Mouse (Mus musculus) embryonic facial prominence, embryonic 12.5 days (tissue): ENCODE data around the gene Ptprf. TPM values are rescaled to one million over a fixed set of nuclear protein-coding genes. Genes with fewer than 3 reads are reported as not detected.

Experiments used
- ATAC-seq: fragments of 200-750 bp; cut with Nextera tagmentation; 2 replicates; pipeline ENCODE4 v1.8.0; 2017; ENCODE audit not compliant: insufficient number of reproducible peaks, insufficient read depth, low FRiP score, low TSS enrichment
- H3K27ac ChIP-seq: fragments of 300-500 bp; sonication (generic); 2 replicates; pipeline ENCODE4 v1.5.1; 2016; ENCODE audit warnings: mild to moderate bottlenecking
- H3K27me3 ChIP-seq: fragments of 300-500 bp; sonication (generic); 2 replicates; pipeline ENCODE4 v1.6.1; 2016; ENCODE audit warnings: mild to moderate bottlenecking, moderate library complexity
- H3K36me3 ChIP-seq: fragments of 300-500 bp; sonication (generic); 2 replicates; pipeline ENCODE4 v1.6.1; 2016; ENCODE audit warnings: mild to moderate bottlenecking
- H3K4me1 ChIP-seq: fragments of 300-500 bp; sonication (generic); 2 replicates; pipeline ENCODE4 v1.6.1; 2016
- H3K4me2 ChIP-seq: fragments of 300-500 bp; sonication (generic); replicated peaks from 2 replicates; pipeline ENCODE4 v1.6.1; 2016; ENCODE audit warnings: mild to moderate bottlenecking, moderate library complexity
- H3K4me3 ChIP-seq: fragments of 300-500 bp; sonication (generic); 2 replicates; pipeline ENCODE4 v1.5.1; 2016; ENCODE audit warnings: mild to moderate bottlenecking
- H3K9ac ChIP-seq: fragments of 300-500 bp; sonication (generic); 2 replicates; pipeline ENCODE4 v1.6.1; 2016; ENCODE audit warnings: mild to moderate bottlenecking, moderate library complexity
- H3K9me3 ChIP-seq: fragments of 300-500 bp; sonication (generic); 2 replicates; pipeline ENCODE4 v1.6.1; 2016; ENCODE audit warnings: mild to moderate bottlenecking, moderate library complexity
- WGBS: fragments of 180-500 bp; shearing (Covaris S2); methylation state at CpG from one replicate; pipeline ENCODE4 v1.1.7; 2016; 5-methylcytosine and 5-hydroxymethylcytosine counted together
- polyA plus RNA-seq: library from polyadenylated mRNA; unstranded; fragments of >200 nt; fragmentation: Nextera tagmentation; extraction: Ambion mirVana; gene quantifications from 2 replicates; pipeline ENCODE4 v1.2.1, GENCODE M21; 2016

Ptprf gene
- 90.7 and 98.6 TPM in 2 replicates for polyA plus RNA-seq

DNA sequence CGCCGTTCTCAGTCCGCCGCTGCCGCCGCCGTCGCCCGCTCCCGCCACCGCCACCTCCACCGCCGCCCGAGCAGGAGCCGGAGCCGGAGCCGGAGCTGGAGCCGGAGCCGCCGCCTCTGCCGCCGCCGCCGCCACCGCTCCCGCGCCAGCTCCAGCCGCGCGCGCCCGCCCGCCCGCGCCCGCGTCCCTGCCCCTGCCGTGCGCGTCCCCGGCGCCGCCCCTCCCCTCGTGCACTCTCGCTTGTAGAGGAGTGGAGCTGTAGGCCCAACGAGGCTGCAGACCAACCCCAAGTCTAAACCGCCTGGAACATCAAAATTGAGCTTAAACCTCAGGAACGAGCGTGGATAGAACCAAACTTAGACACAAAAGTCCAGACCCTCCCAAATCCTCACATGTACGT is at the start of gene Ptprf:
Gene Ptprf, minus strand, starts transcription at position 175 of the 400 bp plus-strand sequence.
- peak within 1 kb of the TSS; percentile 95 for H3K27ac ChIP-seq
- peak within 1 kb of the TSS; percentile 94 for H3K4me3 ChIP-seq
- 5% methylated on average over 16 of the region's 50 CpGs for WGBS
- H3K4me2 ChIP-seq = peak within 1 kb of the TSS; percentile 70
- peaks cover 30% of the 10 kb centered on the region for H3K4me1 ChIP-seq
- H3K9ac ChIP-seq = peak within 1 kb of the TSS; percentile 98
- peak; percentile 13; the same call in 1 of the 2 replicates for ATAC-seq
- peaks cover 5% of the 10 kb centered on the region; the same call in 1 of the 2 replicates for H3K36me3 ChIP-seq
- peaks cover 3% of the 10 kb centered on the region; the same call in 1 of the 2 replicates for H3K27me3 ChIP-seq
- H3K9me3 ChIP-seq = no peaks in the 10 kb centered on the region

GRCm38 (mm10) chr4:118336658-118337057 is 45.5 kb upstream of the Ptprf start:
- WGBS = 13% methylated on average over 7 of the region's 7 CpGs
- H3K36me3 ChIP-seq = no peaks in the 10 kb centered on the region
- no peak overlapping the region for H3K27ac ChIP-seq
- H3K4me2 ChIP-seq = no peak overlapping the region
- no peak overlapping the region for H3K4me3 ChIP-seq
- 0 out of 2 replicates have a peak, but pooled peaks cover 2% of the 10 kb centered on the region for H3K27me3 ChIP-seq
- no peak for ATAC-seq
- no peaks in the 10 kb centered on the region for H3K4me1 ChIP-seq
- no peak overlapping the region for H3K9ac ChIP-seq
- H3K9me3 ChIP-seq = no peaks in the 10 kb centered on the region

GRCm38 (mm10) chr4:118335991-118336390 is 44.8 kb upstream of the Ptprf start:
- Histone ChIP-seq H3K27me3 (0 out of 2 replicates have a peak, but pooled peaks cover 2% of the 10 kb centered on the region), H3K4me2 (no peak overlapping the region), H3K27ac (no peak overlapping the region), H3K4me1 (no peaks in the 10 kb centered on the region), H3K4me3 (no peak overlapping the region), H3K36me3 (no peaks in the 10 kb centered on the region), H3K9me3 (no peaks in the 10 kb centered on the region), H3K9ac (no peak overlapping the region)
- WGBS = 84% methylated on average over 4 of the region's 4 CpGs
- ATAC-seq = no peak

DNA sequence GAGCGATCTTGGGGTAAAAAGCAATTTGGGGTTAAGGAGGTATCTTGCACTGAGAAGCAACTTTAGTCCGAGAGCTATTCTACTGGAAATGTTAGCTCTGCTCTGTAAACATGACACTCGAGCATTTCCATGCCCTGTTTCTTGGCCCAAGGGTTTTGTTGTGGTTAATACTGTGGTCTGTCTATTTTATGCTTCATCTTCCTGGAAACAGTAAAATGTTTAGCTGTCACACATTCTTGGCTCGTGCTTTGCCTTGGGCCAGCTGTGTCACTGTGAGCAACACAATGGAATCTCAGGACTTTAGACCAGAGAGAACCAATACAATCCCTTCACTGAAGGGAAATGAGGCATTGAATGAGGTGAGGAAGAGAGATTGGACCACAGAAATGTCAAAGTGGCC is 40.6 kb upstream of the Ptprf start:
- no peaks in the 10 kb centered on the region for H3K4me1 ChIP-seq
- H3K4me2 ChIP-seq = no peak overlapping the region
- no peak overlapping the region for H3K9ac ChIP-seq
- H3K36me3 ChIP-seq = no peaks in the 10 kb centered on the region
- H3K4me3 ChIP-seq = no peak overlapping the region
- no peak overlapping the region for H3K27ac ChIP-seq
- 0 out of 2 replicates have a peak, but pooled peaks cover 2% of the 10 kb centered on the region for H3K27me3 ChIP-seq
- 53% methylated on average over 4 of the region's 4 CpGs for WGBS
- H3K9me3 ChIP-seq = no peaks in the 10 kb centered on the region
- ATAC-seq = no peak

DNA sequence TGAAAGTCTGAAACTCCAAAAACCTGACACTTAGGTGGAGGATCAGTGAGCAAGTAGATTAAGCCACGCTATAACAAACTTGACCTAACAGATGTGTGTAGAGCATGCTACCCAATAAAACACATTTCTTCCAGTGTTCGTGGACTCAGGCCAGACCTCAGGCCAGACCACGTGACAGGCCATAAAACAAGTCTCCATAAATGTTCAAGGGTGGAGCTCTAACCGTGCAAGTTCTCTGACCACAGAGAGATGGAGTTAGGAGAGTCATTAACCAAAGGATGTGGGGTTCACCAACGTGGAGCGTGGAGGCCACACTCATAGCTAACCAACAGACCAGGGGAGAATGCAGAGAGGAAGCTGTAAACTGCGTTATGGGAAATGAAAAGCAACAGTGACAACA is 35.3 kb upstream of the Ptprf start:
- Histone ChIP-seq H3K9ac (no peak overlapping the region), H3K9me3 (no peaks in the 10 kb centered on the region), H3K36me3 (no peaks in the 10 kb centered on the region), H3K4me2 (no peak overlapping the region), H3K4me1 (no peaks in the 10 kb centered on the region), H3K4me3 (no peak overlapping the region), H3K27ac (no peak overlapping the region), H3K27me3 (no peaks in the 10 kb centered on the region)
- WGBS = 77% methylated on average over 7 of the region's 7 CpGs
- ATAC-seq = no peak

DNA sequence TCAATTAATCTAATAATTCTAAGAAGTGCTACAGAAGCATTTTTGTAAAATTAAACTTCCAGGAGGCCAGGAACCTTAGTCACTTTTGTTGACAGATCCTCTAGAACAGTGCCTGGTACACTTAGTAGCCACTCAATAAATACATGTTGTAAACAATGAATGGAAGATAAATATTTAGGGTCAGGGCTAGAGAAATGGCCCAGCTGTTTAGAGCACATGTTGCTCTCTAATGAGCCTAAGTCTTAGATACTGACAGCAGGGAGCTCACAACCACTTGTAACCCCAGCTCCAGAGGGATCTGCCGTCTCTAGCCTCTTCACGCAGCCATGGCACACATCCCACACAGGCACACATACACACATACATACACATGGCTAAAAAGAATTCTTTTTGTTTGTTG is 29.4 kb upstream of the Ptprf start:
- no peaks in the 10 kb centered on the region for H3K36me3 ChIP-seq
- H3K4me3 ChIP-seq = no peak overlapping the region
- H3K9me3 ChIP-seq = no peaks in the 10 kb centered on the region
- no peak overlapping the region for H3K27ac ChIP-seq
- H3K4me2 ChIP-seq = no peak overlapping the region
- ATAC-seq = no peak
- no peak overlapping the region for H3K9ac ChIP-seq
- 88% methylated on average over 2 of the region's 2 CpGs for WGBS
- no peaks in the 10 kb centered on the region for H3K27me3 ChIP-seq
- H3K4me1 ChIP-seq = peaks cover under 1% of the 10 kb centered on the region

- 37% methylated on average over 8 of the region's 8 CpGs for WGBS
- no peaks in the 10 kb centered on the region for H3K9me3 ChIP-seq
- ATAC-seq = no peak
- H3K36me3 ChIP-seq = no peaks in the 10 kb centered on the region
- no peak overlapping the region for H3K4me3 ChIP-seq
- H3K4me2 ChIP-seq = no peak overlapping the region
- no peak overlapping the region for H3K27ac ChIP-seq
- H3K4me1 ChIP-seq = peaks cover 9% of the 10 kb centered on the region
- no peaks in the 10 kb centered on the region for H3K27me3 ChIP-seq
- H3K9ac ChIP-seq = no peak overlapping the region
These were observed 28.6 kb upstream of the Ptprf start for GRCm38 (mm10) chr4:118319706-118320344.

DNA sequence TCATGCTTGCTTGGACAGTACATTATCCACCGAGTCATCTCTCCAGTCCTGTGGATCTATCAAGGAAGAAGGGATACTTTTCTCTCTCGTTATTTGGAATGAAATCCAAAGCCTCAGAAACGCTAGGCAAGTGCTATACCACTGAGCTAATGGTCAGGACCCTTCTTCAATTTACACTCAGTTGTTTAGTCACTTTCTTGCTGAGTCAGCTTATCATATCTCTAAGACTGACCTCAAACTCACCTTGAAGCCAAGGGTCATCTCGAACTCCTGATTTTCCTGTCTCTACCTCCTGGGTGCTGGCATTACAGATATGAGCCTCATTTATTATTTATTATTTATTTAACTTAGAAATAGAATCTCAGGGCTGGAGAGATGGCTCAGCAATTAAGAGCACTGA is 25.5 kb upstream of the Ptprf start:
- 0 out of 2 replicates have a peak, but pooled peaks cover 2% of the 10 kb centered on the region for H3K9me3 ChIP-seq
- H3K4me3 ChIP-seq = no peak overlapping the region
- H3K36me3 ChIP-seq = no peaks in the 10 kb centered on the region
- 87% methylated on average over 4 of the region's 4 CpGs for WGBS
- H3K4me2 ChIP-seq = no peak overlapping the region
- peaks cover 10% of the 10 kb centered on the region for H3K4me1 ChIP-seq
- H3K27me3 ChIP-seq = no peaks in the 10 kb centered on the region
- no peak overlapping the region for H3K27ac ChIP-seq
- no peak for ATAC-seq
- no peak overlapping the region for H3K9ac ChIP-seq

DNA sequence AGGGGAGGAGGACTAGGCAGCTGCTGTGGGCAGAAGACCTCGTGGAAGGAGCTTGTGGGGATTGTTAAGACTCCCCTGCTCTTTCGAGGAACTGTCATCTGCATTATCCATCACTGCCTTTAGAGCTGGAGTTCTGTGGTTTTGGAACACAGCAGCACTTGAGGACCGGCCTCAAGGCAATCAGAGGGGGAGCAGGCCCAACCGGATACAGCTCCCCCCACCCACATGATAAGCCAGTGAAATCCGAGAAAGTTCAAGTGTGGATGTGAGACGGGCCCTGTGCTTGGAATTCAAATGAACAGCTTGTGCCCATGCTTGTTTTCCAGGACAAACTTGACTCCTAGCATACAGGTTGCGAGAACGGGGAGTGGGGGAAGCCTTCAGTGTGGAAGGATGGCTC is 24.1 kb upstream of the Ptprf start:
- 0 out of 2 replicates have a peak, but pooled peaks cover 2% of the 10 kb centered on the region for H3K9me3 ChIP-seq
- peaks cover 10% of the 10 kb centered on the region for H3K4me1 ChIP-seq
- 0 out of 2 replicates have a peak overlapping the region, but pooled peaks have one; percentile 24 for H3K27ac ChIP-seq
- no peak overlapping the region for H3K4me2 ChIP-seq
- H3K36me3 ChIP-seq = no peaks in the 10 kb centered on the region
- no peaks in the 10 kb centered on the region for H3K27me3 ChIP-seq
- H3K4me3 ChIP-seq = no peak overlapping the region
- 31% methylated on average over 8 of the region's 8 CpGs for WGBS
- no peak overlapping the region for H3K9ac ChIP-seq
- peak; percentile 73; the same call in 1 of the 2 replicates for ATAC-seq

GRCm38 (mm10) chr4:118310461-118310860 is 19.3 kb upstream of the Ptprf start:
- WGBS = 95% methylated on average over 1 of the region's 1 CpGs
- no peak overlapping the region for H3K9ac ChIP-seq

DNA sequence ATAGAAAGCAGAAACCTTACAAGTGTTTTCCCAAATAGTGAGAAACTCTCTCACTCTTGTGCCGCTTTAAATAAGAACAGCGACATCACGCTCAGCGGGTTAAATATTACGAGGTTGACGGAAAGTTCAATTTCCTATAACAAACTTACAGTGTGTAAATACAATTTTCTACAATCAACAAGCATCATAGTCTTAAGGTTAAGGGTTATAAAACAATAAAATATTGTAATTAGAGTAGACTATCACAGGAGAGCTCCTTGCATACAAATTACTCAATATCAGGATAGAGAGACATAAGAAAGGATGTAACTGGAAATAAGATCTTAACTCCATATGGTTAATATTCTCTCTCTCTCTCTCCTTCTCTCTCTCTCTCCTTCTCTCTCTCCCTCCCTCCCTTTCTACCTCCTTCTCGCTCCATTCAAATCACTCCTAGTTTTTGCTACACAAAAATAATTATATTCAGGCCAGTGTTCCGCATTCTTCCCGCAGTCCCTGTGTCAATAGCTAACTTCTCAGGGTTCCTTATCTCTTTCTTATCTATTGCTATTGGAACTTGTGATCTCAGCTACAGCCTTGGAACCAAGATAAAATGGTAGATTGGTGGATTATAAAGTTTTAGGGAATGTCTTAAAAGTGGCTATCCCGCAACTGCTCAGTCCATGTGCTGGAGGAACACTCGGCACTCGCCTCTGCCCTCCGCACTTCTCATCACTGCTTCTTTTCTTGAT is 16.5 kb upstream of the Ptprf start:
- ATAC-seq = no peak
- Histone ChIP-seq H3K4me3 (no peak overlapping the region), H3K4me2 (no peak overlapping the region)

More at GRCm38 (mm10) chr4:118310461-118310860, 19.3 kb upstream of the Ptprf start:
- Histone ChIP-seq H3K4me1 (peaks cover 8% of the 10 kb centered on the region), H3K27me3 (no peaks in the 10 kb centered on the region), H3K4me3 (no peak overlapping the region), H3K9me3 (0 out of 2 replicates have a peak, but pooled peaks cover 2% of the 10 kb centered on the region), H3K4me2 (no peak overlapping the region), H3K36me3 (no peaks in the 10 kb centered on the region), H3K27ac (no peak overlapping the region)
- no peak for ATAC-seq

More for the DNA sequence above, 16.5 kb upstream of the Ptprf start:
- WGBS = 89% methylated on average over 13 of the region's 13 CpGs
- no peak overlapping the region for H3K9ac ChIP-seq
- no peaks in the 10 kb centered on the region for H3K27me3 ChIP-seq
- no peaks in the 10 kb centered on the region for H3K9me3 ChIP-seq
- H3K4me1 ChIP-seq = no peaks in the 10 kb centered on the region
- no peak overlapping the region for H3K27ac ChIP-seq
- H3K36me3 ChIP-seq = no peaks in the 10 kb centered on the region
